Mouse (Mus musculus) left cerebral cortex, postnatal 25 days (tissue): ENCODE measurements around the gene Ube2v1. TPM values are rescaled to one million over a fixed set of nuclear protein-coding genes. Genes with fewer than 3 reads are reported as not detected.

Source experiments
- DNase-seq, 2 experiments: peaks; one replicate each; pipeline ENCODE4 v3.0.0; 2022; ENCODE audit warnings: low spot score in 2 of 2, mixed read lengths in 1 of 2
- intact Hi-C: fragments of 180-260 bp; cut with DNase I; formaldehyde crosslinking; loops from one replicate; pipeline ENCODE4 v1.15.1; 2025
- total RNA-seq, 2 experiments: library from RNA; stranded (reverse); gene quantifications; 2 replicates each; pipeline ENCODE4 v1.2.3; 2021

Gene Ube2v1
- total RNA-seq, 2 experiments from 2014 or later: 254 to 264 TPM

DNA sequence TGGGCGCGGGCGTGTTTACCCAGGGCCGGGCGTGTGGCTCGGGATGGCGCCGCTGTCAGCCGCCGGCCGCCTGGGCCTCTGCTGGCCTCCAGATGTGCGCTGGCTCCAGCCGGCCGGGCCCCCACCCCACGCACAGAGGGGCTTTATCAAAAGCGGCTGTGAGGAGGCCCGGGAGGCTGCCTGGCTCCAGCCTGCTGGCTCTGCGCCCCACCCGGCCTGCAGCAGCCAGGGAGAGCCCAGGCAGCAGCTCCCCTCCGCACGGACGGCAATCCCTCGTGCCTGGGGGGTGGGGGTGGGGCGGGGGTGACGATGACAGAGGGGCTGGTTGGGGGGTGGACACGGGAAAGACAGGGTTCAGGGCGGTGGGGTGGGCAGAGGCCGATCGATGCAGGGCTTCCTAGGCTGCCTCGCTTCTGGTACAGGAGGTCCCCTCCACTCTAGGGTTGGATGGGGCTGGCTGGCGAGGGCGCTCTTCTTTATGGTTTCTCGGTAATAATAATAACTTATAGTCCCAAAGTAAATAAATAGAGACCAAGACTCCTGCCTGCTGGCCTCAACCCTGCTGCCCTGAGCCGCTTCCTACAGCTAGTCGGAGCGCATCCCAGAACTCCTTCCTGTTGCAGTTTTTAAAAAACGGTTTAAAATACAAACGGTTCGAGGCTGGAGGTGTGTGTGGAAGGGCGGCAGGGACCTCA is 34.3 kb downstream of the Ube2v1 start:
- no peak for DNase-seq
- intact Hi-C loops: no loop called here

- DNase-seq: no peak
- intact Hi-C loops: no loop called here
Measured at GRCm38 (mm10) chr2:167596726-167597491, 35.0 kb downstream of the Ube2v1 start.

GRCm38 (mm10) chr2:167596262-167596661 is 35.6 kb downstream of the Ube2v1 start:
- no peak for DNase-seq
- intact Hi-C loops: no loop called here

DNA sequence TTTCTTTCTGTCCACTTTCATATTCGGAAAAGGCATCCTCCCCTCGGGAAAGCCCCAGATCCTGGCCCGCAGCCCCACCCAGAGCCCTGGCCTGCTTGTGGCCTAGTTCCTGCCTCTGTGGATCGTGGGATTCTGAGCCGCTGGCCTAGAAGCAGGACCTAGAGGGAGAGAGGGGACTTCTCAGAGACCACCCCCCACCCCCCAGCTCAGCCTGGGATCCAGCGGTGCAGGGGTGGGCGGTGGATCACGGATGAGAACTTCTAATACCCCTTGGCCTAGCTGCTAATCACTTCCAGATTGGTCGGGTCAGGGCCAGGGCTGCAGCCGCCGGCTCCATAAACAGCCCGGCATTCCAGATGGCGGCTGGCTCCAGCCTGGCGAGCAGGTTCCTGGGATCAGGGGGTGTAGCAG is 36.1 kb downstream of the Ube2v1 start:
- no peak for DNase-seq
- intact Hi-C loops: no loop called here

- peak; percentile 51 to 67 for DNase-seq
- intact Hi-C loops: no loop called here
Measured at GRCm38 (mm10) chr2:167594444-167594934, 37.4 kb downstream of the Ube2v1 start.

- DNase-seq: no peak
- intact Hi-C loops: no loop called here
Measured at GRCm38 (mm10) chr2:167593551-167594250, 38.2 kb downstream of the Ube2v1 start.

DNA sequence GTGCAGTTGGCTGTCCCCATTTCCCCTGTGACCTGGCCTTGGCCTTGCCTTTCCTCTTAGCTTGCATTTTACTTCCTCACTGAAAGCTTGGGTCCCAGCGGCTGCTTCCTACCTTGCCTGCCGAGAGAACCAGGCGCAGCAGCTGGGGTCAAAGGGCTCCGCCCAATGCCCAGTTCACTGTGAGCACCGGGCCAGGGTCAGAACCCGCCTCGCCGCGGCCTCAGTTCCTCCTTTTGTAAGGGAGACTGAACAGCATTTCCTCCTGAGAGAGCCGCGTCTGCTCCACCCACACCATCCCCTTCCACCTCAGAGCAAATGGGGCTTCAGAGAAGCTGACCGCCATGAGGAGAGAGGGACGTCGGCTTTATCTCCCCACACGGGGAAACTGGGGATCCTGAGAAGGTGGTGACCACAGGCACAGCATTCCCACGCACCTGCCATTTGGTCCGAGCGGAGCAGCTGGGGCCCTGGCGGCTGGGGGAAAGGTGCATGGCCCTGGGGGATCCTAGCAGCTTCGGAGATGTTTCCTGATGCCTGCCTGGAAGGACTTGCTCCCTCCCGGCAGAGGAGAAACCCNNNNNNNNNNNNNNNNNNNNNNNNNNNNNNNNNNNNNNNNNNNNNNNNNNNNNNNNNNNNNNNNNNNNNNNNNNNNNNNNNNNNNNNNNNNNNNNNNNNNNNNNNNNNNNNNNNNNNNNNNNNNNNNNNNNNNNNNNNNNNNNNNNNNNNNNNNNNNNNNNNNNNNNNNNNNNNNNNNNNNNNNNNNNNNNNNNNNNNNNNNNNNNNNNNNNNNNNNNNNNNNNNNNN is 42.9 kb downstream of the Ube2v1 start:
- DNase-seq: peak in 1 of 2 experiments; percentile 13
- intact Hi-C loops: loop anchor here (5.0 kb wide), 1 partner anchor 37 kb away; no protein-coding TSS in a partner anchor

GRCm38 (mm10) chr2:167586976-167587375 is 44.9 kb downstream of the Ube2v1 start:
- intact Hi-C loops: loop anchor here (5.0 kb wide), 1 partner anchor 35 kb away; no protein-coding TSS in a partner anchor
- no peak for DNase-seq

GRCm38 (mm10) chr2:167586041-167586440 is 45.9 kb downstream of the Ube2v1 start:
- intact Hi-C loops: loop anchor here (5.0 kb wide), 1 partner anchor 34 kb away; no protein-coding TSS in a partner anchor
- DNase-seq: no peak

DNA sequence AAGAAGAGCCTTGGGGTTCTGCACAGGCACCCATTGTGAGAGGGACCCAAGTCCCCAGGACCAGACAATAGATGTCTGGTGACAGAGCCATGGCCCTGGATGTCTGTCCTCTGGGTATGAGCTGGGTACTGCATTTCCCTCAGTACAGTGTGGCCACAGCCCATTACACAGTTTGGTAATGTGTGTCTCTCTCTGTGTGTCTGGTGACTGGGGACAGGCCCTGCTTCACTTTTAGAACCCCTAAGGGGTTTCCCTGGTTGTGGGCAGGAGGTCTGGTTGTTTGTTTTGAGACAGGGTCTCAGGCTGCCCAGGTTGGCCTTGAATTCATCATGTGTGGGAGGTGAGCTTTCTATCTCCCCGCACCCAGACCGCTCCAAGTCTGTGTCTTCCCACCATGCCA is 46.6 kb downstream of the Ube2v1 start:
- intact Hi-C loops: loop anchor here (5.0 kb wide), 1 partner anchor 33 kb away; no protein-coding TSS in a partner anchor
- no peak for DNase-seq

DNA sequence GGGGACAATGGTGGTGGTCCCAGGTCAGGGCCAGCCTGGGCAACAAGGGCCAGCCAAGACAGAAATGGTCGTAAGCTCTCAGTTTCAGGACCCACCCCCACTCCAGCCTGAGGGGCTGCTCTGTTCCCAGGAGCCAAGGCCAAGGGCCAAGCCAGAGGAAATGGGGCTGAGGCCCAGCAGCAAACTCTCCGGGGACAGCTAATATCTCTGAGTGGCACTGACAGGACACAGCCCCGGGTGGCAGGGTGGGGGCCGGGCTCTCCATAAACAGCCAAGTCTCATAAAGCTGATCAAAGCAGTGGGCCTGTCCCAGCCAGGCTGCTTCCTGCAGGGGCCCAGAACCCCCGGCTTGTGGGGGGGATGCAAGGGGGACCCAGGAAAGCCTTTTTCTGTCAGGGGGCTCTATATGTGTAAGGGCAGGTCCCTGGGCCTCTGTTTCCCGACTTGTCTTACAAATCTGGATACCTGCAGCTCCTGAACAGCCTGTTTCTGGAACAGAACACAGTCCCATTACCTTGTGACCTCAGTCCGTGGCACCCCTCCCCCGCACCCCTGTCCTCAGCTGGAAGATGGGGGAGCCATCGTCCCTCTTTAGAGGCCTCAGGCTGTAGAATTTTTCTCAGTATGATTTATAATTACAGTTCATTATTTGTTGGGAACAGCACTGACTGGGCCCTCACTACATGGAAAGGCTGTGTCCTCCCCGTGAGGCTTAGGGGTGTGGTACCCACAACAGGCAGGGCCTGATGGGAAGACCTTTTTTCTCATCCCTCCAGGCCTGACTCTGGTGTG is 48.5 kb downstream of the Ube2v1 start:
- intact Hi-C loops: no loop called here
- DNase-seq: no peak

GRCm38 (mm10) chr2:167578521-167578920 is 53.4 kb downstream of the Ube2v1 start:
- intact Hi-C loops: no loop called here
- no peak for DNase-seq

DNA sequence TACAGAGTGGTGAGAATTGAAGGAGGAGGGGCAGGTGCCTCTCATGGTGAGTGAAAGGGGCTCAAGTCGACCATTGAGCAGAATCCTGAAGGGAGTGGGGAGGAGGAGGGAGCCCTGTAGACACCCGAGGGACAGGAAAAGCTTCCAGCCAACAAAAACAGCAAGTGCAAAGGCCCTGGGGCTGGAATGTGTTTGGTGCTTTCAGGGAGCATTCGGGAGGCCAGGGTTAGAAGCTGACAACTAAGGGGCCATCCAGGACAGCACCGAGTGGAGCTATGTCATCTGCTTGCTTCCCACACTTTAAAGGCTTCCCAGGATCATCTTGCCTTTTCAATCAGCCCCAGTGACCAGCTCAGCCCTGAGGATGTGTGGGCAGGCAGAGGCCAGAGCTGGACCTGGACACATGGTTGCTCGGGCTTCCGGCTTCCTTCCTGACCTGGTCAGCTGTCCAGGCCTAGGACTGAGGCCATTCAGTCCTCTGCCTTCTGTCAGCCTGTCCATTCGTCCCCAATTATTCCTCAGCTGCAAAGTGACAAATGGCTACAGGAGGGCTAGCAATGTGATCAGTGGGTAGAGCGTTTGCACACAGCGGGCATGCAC is 54.6 kb downstream of the Ube2v1 start:
- intact Hi-C loops: no loop called here
- no peak for DNase-seq

DNA sequence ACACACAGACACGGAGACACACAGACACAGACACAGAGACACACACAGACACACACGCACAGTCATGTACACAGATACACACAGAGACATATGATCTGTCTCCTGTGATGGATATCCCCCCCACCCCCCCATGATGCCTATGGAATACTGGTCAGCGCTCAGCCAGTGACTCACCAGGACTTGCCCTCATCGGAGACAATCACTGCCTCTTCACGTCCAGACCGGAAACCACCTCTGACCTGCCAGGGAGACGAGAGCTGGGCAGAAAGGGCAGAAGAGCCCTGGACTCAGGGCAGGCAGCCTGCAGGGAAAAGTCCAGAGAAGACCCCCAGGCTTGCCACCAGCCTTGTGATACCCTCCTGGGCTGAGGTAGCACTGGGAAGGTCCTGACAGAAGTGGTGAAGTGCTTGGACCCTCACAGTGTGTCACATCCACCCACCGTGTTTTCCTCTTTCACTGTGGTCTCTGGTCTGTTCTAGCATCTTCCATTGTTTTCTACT is 55.7 kb downstream of the Ube2v1 start:
- no peak for DNase-seq
- intact Hi-C loops: no loop called here

- intact Hi-C loops: no loop called here
- DNase-seq: no peak
Measured at GRCm38 (mm10) chr2:167575581-167575980, 56.3 kb downstream of the Ube2v1 start.

GRCm38 (mm10) chr2:167574814-167575213 is 57.1 kb downstream of the Ube2v1 start:
- intact Hi-C loops: no loop called here
- no peak for DNase-seq

DNA sequence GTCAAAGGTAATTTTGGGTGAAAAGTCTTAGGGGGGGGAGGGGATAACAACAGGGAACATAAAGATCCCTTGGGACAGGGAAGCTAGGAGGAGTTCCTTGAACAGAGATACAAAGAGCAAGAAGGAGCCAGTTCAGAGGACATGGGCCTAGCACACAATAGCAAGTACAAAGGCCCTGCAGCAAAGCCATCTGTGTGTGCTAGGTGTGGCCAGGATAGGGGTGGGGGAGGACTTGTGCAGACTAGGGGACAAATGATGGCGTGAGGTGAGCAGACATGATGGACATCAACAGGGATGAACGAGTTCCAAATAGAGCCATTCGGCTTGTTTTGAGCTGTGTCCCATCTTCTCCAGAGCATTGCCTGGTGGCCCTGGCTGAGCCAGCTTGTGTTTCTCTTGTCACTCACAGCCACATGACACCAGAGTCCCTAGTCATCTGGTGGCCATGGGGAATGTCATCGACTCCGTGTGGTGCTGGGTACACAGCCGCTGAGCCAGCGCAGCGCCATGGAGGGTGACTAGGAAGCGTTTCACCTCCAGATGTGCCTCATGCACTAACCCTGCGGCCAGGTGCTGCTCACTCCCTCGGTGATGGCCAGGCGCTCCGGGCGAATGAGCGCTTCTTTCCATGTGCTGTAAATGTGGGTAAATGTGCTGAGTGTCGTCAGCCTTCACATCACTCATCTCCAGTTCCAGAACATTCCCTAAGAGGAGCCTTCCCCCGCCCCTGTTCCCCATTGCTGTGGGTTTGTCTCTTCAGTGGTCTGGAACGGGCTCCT is 60.3 kb downstream of the Ube2v1 start:
- no peak for DNase-seq
- intact Hi-C loops: no loop called here
